Mouse (Mus musculus) layer of hippocampus, adult 9-11 months (tissue): ENCODE results near the gene Nhlrc4.

Experiments
- DNase-seq: peaks from one replicate; pipeline ENCODE4 v3.0.0; 2022

The Nhlrc4 gene

GRCm38 (mm10) chr17:25957586-25958051 is 12.9 kb upstream of the Nhlrc4 start:
- no peak for DNase-seq

- no peak for DNase-seq
Observed at GRCm38 (mm10) chr17:25956631-25957030, 11.9 kb upstream of the Nhlrc4 start.

DNA sequence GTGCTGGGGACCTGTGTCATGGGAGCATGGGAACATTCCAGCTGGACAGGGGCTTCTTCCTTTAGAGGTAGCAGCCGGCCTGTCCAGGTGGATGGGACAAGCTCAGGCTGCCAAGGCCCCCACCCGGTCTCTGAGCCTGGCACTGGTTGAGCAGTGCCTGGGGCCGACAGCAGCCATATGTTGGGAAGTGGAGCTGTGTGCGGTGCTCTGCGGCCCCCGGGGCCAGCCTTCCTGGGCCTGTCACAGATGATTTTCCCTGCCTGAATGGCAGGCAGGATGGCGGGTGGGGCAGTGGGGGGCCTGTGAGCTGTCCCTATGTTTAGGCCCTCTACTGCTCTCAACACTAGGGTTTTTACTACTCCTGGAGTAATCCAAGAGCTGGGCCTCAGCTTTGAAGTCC is 11.4 kb upstream of the Nhlrc4 start:
- no peak for DNase-seq

- DNase-seq: no peak
Observed at GRCm38 (mm10) chr17:25955736-25956135, 11.0 kb upstream of the Nhlrc4 start.

- no peak for DNase-seq
Observed at GRCm38 (mm10) chr17:25954671-25955070, 9.9 kb upstream of the Nhlrc4 start.

DNA sequence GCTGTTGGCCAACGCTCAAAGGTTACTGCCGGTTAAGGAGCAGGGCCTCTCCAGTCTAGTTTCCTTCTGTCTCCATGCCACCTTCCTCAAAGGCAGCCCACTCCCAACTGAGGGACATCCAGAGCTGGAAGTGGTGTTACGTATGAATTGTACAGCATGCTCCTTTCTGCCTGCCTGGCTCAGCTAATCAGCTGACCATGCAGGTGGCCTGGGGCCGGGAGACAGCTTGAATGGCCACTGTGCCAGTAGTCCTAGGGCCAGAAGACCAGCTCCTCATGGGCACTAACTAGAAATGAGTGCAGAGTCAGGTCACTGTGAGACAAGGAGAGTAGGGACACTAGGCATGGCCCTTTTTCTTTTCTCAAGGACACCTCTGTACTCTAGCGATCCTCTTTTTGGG is 8.4 kb upstream of the Nhlrc4 start:
- no peak for DNase-seq

DNA sequence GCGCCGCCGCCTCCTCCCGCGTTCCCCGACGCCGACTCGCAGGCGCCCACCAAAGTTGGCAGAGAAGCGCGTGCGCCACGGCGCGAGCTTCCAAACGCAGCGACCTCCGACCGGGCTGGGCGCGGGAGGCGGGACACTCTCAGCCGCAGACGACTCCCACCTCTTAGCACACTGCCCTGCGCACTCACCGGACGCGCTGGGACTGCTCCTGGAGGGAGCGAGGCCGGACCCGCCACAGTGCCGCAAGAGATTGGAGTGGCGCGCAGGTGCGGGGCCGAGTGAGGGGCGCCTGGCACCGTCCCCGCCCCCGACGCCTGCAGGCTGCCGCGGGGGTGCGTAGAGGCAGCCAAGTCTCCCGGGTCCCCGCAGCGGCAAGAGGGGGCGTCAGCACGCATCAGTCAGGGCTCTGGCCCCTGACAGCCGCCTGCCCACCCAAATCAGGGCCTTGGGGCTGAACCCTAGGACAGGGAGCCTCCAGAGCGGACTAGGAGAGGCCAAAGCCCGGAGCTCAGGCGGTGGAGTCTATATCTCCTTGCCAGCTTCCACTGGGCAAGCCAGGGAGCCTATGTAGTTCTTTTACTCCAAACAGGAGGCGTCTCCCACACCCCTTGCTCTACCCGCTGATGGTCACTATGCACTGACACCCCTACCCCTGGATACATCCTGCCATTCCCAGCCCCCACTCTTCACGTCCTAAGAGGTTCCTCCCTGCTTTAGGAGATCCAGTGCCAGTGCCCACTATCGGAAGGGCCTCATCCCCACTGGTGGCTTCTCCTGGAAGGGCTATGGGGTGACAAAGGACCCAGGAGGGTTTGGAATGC is 7.3 kb upstream of the Nhlrc4 start, which contains the start of gene A930017K11Rik:
Gene A930017K11Rik (minus strand): TSS at position 763 of the 821 bp plus-strand sequence.
- DNase-seq: no peak

DNA sequence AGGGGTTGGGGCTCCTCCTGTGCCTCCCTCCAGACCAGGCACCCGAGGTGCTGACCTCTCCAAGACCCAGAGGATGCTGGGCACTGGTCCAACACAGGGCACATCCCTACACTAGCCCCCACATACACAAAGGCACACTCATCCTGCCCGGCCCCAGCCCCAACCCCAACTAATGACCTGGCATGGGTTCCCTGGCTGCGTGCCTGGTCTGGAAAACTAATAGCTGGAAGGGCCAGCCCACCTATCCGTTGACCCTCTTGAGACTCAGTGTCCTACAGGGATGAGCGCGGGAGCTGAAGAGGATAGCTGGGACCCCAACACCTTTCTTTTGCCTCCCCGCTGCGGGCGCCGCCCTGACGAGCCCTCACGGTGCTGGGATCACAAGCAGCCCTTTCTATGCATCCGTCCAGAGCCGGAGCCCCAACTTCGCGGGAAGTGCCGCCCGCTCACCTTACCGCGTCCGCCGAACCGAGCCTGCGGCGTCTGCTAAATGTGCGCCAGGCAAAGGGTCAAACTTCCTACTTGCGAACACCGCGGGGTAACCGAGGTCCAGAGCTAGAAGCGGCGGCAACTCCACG is 6.6 kb upstream of the Nhlrc4 start:
- DNase-seq: peak; percentile 41

GRCm38 (mm10) chr17:25950706-25951105 is 5.9 kb upstream of the Nhlrc4 start:
- no peak for DNase-seq

DNA sequence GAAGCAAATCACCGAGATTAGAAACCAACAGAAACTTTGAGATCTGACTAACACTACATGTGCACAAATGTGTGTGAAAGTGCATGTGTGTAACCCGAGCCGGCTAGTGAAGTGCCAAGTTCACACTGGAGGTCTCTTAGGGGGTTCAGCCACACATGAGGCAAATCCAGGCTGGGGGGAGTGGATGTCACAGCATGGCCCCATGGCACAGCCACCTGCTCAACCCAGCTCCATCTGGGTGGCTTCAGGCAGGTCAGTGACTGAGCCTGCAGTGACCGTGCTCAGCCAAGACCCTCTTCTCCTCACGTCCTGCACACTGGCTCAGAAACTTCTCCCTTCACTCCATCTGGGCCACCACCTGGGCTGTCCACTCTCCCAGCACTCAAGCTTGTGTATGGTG is 5.2 kb upstream of the Nhlrc4 start:
- DNase-seq: no peak

- DNase-seq: no peak
Observed at GRCm38 (mm10) chr17:25948051-25948450, 3.3 kb upstream of the Nhlrc4 start.

DNA sequence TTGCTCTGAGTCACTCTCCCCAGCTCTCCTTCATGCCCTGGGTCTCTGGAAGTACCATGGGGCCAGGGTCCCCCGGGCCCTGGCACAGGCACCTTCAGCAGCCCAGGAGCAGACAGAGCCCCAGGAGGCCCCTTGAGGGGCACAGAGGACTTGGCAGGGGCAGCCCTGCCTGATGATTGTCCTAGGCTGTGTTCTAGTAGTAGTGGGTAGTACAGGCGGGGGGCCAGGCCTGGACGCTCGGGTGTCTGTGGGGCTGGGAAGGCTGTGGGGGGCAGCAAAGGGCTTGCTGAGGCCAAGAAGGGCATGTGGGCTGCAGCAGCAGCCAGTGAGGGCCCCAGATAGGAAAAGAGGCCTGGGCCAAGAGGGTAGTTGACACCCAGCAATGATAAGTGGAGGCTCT is 2.8 kb upstream of the Nhlrc4 start:
- DNase-seq: no peak

DNA sequence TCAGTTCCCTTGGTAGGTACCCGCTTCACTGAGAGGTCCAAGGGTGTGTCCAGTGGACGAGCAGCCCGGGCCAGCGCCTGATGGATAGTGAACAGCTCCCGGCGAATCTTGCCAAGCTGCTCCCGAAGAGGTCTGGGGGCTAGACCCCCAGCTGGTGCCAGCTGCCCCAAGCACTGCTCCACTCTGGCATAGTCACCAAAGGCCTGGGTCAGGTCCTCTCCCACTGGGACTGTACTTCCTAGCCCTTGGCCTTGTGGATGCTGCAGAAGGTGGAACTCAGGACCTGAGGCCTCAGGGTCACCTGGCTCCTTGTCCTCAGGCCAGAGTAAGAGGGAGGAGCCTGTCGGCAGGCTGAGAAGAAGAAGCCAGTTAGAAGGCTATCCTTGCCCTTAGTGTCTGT is 2.1 kb upstream of the Nhlrc4 start:
- no peak for DNase-seq

DNA sequence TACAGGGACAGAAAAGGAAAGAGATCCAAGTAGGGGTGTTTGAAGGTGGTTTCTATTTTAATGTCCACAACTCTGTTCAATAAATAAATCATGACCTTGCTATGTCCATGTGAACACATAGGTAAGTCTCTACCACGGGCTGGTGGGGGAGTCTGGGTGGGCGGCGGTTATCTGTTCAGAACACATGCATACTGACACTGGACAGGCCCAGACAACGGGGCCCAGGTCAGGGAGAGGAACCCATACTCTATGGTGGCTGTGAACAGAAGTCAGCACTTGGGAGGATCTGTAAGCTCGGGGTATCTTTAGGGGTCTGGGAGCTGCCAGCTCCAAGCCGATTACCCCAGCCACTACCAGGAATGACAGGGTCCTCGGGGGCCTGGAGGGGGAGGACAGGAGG is 1.6 kb upstream of the Nhlrc4 start:
- no peak for DNase-seq

- DNase-seq: no peak
Observed at GRCm38 (mm10) chr17:25945517-25946155, 875 bp upstream of the Nhlrc4 start.

DNA sequence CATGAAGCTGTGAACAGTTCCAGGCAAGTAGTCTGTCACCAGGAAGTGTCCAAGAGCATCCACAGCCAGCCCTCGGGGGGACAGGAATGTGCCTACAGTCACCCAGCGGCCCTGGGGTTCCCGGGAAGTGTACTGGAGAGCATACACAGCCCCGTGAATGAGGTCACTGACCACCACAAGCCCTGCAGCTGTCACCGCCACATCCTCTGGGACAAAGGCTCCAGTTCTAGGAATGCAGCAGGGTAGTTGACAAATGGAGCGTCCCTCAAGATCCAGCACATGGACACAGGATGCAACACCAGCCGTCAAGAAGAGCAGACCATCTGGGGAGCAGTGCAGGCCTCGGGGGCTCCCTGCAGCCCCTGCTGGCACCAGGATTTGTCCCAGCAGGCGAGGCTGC is 992 bp downstream of the Nhlrc4 start:
- no peak for DNase-seq

DNA sequence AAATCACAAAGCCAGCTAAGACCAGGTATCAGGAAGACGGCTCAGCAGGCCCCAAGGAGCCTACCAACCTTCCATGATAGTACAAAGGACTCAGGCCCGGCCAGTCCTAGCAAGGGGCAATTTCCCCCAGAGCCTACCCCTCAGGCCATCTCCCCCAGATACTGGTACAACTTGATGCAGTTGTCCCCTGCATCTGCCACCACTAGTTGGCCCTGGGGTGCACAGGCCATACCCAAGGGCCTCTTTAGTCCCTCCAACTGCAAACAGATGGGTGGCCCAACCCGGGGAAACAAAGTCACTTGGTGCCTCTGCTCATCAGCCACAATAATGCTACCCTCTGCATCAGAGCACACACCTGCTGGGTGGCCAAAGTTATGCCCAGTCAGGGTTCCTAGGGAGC is 1.5 kb downstream of the Nhlrc4 start:
- no peak for DNase-seq

GRCm38 (mm10) chr17:25942597-25943151 is 2.1 kb downstream of the Nhlrc4 start:
- no peak for DNase-seq

GRCm38 (mm10) chr17:25941511-25942241 is 3.1 kb downstream of the Nhlrc4 start:
- DNase-seq: no peak

DNA sequence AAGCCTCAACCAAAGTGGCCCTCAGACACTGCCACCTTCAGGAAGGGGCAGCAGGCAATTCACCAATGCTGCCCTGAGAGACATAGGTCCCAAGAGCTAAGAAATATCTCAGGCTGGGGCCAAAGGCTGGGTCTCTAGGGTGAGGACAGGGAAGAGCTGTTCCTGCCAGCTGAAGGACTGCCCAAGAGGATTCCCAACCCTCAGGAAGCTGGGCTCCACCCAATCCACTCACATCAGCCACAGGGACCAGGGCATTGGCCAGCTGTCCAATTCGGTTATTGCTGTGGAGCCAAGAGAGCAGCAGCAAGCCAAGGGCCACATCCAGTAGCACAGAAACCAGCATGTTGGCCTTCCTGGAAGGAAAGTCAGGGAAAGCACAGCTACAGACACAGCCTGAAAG is 10.2 kb downstream of the Nhlrc4 start:
- DNase-seq: no peak

DNA sequence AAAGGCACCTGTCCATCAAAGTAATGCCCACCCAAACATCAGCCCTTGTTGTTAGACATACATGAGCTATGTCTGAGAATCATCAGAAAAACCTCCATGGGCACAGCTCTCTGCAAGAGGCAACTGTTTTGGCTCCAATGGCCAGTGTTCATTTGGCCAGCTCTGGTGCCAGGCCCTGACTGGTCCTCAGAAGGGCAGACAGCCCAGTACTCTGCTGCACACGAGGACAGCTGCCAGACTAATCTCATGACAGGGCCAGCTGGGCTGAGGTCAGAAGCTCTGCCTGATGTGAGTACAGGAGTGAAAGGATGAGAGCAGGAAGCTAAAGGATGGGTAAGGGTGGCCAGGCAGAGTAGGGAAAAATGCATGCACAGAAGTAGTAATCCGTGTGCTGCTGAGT is 19.4 kb downstream of the Nhlrc4 start:
- peak; percentile 89 for DNase-seq

DNA sequence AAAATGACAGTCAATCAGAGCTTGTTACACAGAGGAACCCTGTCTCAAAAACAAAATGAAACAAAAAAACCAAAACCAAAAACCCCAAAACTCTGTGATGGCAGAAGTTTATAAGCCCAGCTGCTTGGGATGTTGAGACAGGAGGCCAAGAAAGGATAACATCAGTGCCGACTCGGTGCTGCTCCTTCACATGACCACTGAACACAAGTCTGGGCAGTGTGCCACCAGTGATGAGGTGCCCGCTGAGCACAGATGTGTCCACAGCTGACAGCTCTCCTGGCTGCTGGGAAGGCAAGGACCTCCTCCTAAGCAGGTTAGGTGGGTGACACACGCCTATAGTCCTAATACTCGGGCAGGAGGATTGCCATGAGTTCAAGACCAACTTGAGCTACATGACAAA is 22.6 kb downstream of the Nhlrc4 start:
- DNase-seq: no peak
